Mouse (Mus musculus) CH12F3 (cell line): Measurements from ENCODE around the gene Clk3.
"Not testable (repeated sequence)": the region's sequence is repeated elsewhere in the genome, so short reads cannot be mapped to it uniquely, and the experiment has no call there.

Experiments
- in situ Hi-C: fragments of 300-500 bp; cut with MboI; formaldehyde crosslinking; loops from 2 replicates; pipeline ENCODE4 v1.14.3; 2020; ENCODE audit warnings: low sequenced_read_pairs

Gene Clk3

DNA sequence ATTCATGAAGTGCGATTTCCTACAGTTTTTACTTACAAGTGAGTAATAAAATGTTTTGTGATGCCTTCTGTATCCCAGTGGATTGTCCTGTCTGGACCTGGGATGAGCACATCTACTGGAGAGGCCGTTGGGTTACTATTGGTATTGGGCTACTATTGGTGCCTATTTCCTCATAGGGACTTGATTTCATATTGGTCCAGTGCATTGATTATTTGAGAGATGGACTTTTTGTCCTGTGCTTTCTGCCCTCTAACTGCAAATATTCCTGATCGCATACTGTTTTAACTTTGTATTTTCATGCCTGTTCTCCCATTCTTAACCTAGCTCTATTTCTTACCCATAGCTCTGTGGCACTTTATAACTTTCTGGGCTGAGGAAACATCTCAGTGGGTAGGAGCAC is 41.0 kb downstream of the Clk3 start:
- in situ Hi-C loops = no loop called here

DNA sequence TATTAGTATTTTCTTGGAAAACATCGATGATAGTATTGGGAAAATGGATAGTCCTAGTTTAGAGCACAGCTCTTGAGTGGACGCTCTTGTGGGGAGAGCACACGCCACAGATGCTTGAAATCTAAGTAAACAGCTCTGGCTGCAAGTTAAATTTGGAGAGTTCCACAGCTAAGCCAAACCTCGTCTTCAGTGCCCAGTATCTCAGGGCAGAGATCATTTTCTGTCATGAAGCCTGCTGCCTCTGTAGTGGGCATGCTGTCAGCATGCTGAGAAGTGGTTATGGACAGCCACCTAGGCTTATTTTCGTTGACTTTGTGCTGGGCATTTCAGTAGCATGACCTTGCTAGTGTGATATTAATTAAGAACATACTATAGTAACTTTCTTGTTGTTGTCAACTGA is 41.9 kb downstream of the Clk3 start:
- in situ Hi-C loops = no loop called here

DNA sequence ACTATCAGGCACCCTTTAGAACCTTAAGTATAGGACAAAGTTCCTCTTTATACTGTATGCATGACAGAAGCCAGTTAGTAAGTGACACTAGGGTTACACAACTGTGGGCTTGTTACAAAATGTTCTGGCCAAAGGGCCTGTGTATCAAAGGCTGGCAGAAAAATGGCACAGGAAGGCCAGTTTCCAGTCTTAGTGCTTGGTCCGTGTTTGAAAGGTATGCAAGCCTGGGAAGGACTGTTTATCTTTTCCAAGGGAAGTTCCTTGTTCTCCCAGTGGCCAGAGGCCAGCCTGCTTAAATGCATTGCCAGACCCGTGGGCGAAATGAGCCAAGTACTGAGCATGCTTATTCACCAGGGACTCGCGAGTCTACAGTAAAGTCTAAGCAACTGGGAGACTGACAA is 42.3 kb downstream of the Clk3 start:
- in situ Hi-C loops = no loop called here

DNA sequence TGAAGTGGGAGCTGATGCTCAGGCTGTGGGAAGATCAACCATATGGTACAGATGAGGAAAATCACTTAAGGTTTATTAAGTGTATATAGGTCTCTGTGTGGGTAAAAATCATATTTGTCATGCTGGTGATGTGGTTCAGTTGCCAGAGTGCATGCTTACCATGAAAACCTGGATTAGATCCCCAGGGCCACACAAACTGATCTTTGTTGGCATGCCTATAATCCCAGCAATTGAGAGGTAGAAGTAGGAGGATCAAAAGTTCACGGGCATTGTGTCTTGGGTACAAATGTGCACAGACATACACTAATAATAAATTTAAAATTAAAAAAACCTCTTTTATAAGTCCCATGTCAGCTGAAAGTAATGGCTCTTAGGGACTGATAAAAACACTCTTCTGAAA is 43.3 kb downstream of the Clk3 start:
- in situ Hi-C loops = no loop called here

DNA sequence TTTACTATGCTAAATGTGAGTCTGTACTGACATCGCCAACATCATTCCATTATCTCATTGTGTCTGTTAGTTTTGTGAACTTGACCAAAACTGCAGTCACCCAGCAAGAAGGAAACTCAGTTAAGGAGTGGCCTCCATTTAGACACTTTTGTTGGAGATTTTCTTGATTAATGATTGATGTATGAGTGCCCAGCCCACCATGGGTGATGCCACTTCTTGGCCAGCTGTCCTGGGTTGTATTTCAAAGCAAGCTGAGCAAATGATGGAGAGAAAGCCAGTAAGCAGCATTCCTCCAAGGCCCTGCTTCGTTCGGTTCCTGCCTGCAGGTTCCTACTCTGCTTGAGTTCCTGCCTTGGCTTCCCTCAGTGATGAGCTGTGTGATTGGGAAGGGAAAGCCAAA is 44.9 kb downstream of the Clk3 start:
- in situ Hi-C loops = no loop called here

DNA sequence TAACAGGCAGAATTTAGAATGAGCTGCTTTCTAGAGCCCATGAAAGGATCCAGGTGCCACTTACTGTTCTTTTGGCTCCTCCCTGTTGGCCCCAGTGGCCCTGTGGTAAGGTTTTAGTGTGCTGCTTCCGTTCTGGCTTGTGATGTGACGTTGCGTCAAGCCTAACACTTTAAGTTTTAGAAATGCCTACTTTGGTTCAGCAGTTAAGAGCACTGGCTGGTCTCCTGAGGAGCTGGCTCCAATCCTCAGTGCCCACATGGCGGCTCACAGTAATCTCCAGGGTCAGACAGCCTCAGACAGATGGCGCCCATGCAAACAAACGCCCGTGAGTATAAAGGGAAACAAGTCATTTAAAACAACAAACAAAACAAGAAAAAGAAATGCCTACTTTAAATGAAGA is 47.3 kb downstream of the Clk3 start:
- in situ Hi-C loops = no loop called here

DNA sequence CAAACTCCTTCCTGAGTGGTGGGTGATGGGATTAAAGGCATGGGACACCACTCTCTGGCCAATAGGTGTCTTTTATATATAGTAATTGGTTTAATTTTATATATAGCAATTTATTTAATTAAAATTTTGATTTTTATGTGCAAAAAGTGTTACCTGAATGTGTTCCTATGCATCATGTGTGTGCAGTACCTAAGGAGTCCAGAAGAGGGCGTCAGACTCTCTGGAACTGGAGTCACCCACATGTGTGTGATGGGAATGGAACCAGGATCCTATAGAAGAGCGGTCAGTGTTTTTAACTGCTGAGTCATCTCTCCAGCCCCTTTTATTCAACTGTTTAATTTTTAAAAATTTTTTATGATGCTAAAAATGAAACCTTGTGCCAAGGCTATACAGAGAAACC is 53.5 kb downstream of the Clk3 start:
- in situ Hi-C loops = no loop called here

DNA sequence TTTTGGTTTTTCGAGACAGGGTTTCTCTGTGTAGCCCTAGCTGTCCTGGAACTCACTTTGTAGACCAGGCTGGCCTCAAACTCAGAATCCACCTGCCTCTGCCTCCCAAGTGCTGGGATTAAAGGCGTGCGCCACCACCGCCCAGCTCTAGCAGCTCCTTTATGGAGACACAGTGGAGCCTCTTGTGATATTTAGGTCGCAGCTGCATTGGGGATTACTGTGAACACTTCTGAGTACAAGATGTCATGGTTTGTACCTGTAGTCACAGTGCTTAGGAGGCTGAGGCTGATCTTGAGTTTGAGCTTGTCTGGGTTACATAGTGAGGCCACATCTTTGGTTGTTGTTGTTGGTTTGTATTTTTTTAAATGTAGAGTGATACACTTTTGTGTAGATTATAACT is 55.4 kb downstream of the Clk3 start:
- in situ Hi-C loops = not testable (repeated sequence)

DNA sequence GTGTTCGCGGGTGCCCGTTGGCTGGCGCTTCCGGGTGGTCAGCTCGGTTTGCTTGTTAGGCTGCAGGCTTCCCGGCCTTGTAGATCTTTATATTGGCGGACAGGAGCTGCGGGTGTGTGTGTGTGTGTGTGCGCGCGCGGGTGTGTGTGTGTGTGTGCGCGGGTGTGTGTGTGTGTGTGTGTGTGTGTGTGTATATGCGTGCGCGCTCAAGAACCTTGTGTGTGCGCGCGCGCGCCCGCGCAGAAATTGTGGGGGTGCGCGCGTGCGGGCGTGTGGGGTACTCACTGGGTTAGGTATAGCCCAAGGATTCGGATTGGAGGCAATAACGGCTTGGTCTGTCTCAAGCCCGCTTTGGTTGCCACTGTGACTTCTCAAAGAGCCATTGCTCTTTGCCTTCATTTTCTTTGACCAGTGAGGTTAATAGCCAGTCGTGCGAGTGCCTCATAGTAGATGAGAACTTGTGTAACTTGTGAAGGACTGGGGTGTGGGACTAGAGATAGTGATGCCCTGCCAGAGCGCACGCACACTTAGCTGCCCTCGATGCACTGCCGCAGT is 56.9 kb downstream of the Clk3 start:
- in situ Hi-C loops = no loop called here

DNA sequence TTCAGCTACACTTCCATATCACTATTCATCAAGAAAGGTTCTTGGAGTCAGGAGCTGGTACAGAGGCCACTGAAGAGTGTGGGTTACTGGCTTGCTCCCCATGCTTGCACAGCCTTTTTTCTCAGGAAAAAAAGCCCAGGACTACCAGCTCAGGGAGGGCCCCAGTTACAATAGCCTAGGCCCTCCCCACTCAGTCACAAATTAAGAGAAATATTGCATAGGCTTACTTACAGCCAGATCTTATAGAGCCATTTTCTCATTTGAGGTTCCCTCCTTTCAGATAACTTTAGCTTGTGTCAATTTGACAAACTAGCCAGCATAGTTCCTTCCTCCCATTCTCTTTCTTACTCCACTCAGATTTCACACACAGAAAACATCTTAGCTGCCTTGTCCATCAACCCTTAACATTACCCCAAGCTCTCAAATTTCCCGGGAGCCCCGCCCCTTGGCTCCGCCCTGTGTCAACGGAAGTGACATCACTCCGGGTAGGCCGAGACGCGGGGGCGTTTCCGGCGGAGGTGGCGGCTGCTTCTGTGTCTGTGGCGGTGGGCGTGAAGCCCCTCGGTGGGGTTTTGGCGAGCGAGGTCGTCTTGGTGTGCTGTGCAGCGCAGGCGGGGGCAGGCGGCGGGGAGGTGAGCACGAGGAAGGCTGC is 57.5 kb downstream of the Clk3 start, which contains the start of gene Edc3:
Edc3 (plus strand) TSS at position 473 of the 652 bp plus-strand sequence.
- in situ Hi-C loops = no loop called here

DNA sequence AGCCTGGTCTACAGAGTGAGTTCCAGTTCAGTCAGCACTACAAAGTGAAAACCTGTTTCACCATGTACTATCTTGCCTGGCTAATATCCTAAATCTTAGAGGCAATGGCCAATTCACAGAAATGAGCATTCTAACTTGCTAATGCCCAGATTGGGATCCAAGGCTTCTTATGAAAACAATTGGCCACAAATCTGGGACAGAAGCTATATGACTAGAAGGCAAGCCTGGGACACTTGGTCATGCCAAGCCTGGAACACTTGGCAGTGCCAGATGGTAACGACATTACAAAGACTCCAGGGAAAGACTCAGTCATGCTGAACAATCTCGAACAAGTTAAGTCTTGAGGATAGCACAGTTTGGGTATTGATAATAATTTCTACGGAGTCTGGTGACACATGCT is 59.2 kb downstream of the Clk3 start:
- in situ Hi-C loops = no loop called here
